Mouse (Mus musculus): ENCODE results near the gene Mtus2.

DNA sequence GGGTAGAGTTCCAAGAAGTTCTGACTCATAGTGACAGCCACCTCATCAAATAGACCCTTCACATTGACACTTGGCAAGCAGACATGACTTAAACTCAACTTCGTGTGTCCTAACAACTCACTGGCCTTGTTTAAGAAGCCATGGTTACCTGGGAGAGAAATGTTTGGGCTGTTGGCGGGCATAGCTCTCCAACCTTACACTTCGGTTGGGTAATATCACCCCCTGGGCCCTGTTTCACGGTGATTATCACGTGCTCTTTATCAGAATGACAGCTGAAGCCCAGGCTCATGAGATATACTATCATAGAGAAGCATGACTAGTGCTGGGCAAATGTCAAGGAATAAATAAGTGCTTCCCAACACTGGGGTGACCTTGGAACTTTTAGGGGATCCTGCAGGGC, 323.2 kb downstream of the Mtus2 start:
- TF ChIP-seq CTCF (IDR thresholded peaks at IDR 0.05; ENCODE audit: low read depth) (no peak), EP300 (IDR thresholded peaks at IDR 0.05; ENCODE audit: low read depth) (no peak)

Measured in liver, postnatal 0 days (tissue).